Mouse (Mus musculus): ENCODE measurements around the gene Rcbtb2. TPM values are rescaled to one million over a fixed set of nuclear protein-coding genes. Genes with fewer than 3 reads are reported as not detected.

Rcbtb2 gene
- total RNA-seq, 1 experiment from 2014 or later = 50.0 TPM

DNA sequence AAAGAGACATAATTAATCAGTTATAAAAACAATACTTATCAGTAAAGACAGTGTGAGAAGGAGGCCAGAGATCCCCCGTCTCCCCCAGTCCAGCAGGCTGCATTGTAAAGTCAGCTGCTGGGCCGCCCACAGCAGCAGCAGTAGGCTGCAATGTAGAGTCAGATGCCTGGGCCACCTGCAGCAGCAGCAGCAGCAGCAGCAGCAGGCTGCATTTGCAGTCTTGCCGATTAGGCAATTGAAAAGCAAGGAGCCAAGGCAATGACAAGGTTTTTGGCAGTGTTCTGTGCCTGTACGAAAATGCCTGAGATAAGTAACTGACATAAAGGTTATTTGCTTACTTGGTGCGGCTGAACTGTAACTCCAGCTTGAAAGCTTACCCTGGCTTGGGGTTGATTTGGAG lies 53.4 kb downstream of the Rcbtb2 start:
- no peak for ATAC-seq (replicated peaks; ENCODE audit: insufficient number of reproducible peaks, low FRiP score, low TSS enrichment, poor library complexity, severe bottlenecking)

DNA sequence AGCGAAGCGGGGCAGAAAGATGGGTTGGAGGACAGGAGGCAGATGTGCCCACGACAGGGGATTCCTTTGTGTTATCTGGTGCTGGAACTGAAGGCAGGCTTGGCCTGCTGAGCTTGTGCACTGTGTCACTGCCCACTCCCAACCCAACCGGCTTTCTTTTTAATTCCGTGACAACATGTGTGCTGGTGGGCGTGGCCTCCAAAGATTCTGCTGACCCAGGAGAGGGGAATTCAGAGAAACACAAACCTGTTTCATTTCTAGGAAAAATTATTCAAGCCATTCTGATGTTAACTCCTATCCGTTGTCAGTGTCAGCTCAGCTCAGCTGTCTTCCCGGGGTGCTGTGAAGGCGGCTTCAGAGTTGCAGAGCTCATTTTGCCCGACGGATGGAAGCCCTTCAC lies 55.1 kb downstream of the Rcbtb2 start:
- ATAC-seq (replicated peaks; ENCODE audit: insufficient number of reproducible peaks, low FRiP score, low TSS enrichment, poor library complexity, severe bottlenecking) = no peak

DNA sequence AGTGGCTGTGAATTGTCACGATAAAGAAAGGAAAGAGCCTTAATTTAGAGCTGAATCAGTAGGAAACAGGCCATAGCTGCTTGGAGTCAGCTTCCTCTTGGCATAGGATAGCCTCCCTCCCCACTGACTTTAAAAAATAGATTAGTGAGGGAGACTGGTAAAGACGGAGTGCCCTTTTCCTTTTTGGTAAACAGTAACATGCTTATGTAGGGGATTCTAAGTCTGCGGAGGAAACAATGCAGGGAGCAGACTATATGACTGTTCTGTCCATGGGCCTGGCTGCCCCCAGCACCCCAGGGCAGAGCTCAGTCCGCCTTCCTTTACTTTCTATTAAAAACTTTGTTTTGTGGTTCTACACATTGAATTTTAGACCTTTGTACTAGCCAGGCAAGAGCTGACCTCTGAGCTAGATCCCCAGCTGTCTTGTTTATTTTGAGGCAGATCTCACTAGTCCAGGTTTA lies 56.4 kb downstream of the Rcbtb2 start:
- ATAC-seq (replicated peaks; ENCODE audit: insufficient number of reproducible peaks, low FRiP score, low TSS enrichment, poor library complexity, severe bottlenecking) = no peak

DNA sequence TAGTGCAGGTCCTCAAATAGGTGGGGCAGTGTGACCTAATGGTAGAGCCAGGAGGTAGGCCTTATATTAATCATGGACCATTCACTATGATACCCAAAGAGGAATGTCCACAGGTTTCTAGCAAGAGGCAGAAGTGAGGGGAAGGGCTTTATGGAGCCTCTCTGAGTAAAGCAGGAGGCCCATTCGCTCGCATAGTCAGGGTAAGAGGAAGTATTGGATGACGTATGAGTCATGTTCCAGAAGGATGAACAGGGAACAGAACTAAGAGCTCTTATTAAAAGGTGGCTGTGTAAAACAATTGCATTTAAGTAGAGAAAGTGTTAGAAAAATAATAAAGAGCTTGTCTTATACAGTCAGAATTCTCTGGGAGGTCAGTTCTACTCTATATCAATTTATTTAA lies 57.8 kb downstream of the Rcbtb2 start:
- ATAC-seq (replicated peaks; ENCODE audit: insufficient number of reproducible peaks, low FRiP score, low TSS enrichment, poor library complexity, severe bottlenecking) = 0 out of 2 replicates have a peak, but pooled peaks have one; percentile 41

DNA sequence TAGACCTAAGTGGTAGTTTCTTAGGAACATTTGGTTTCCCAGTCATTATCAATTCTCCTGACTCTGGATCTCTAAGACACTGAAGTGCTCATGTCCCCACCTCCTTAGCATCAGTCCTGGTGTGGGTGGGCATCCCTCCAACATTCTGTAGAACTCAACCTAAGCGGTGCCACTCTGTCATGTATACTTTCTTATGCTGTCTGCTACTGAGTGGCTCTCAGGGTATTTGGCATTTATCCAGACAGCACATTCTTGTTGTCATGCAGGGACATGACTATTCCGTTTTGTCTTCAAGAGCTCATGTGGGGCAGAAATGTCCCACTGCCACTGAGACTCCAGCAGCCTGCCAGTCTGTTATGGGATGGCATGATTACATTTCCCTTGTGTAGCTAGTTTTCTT lies 58.3 kb downstream of the Rcbtb2 start:
- ATAC-seq (replicated peaks; ENCODE audit: insufficient number of reproducible peaks, low FRiP score, low TSS enrichment, poor library complexity, severe bottlenecking) = no peak

DNA sequence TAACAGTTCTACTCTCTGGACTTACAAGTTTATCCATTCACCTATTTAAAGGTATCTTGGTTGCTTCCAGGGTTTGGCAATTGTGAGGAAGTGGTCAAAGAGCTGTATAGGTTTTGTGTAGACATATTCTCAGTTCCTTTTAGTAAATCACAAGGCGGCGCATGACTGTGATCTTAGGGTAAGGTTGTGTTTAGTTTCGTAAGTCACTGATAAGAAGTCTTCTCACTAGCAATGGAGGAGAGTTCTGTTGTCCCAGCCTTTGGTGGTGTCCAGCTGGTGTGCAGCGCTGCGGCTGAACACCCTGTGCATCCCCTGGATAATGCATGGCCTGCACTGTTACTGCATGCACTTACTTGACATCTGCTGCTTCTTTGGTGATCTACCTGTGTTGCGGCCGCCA lies 64.0 kb downstream of the Rcbtb2 start:
- ATAC-seq (replicated peaks; ENCODE audit: insufficient number of reproducible peaks, low FRiP score, low TSS enrichment, poor library complexity, severe bottlenecking) = 0 out of 2 replicates have a peak, but pooled peaks have one; percentile 50

DNA sequence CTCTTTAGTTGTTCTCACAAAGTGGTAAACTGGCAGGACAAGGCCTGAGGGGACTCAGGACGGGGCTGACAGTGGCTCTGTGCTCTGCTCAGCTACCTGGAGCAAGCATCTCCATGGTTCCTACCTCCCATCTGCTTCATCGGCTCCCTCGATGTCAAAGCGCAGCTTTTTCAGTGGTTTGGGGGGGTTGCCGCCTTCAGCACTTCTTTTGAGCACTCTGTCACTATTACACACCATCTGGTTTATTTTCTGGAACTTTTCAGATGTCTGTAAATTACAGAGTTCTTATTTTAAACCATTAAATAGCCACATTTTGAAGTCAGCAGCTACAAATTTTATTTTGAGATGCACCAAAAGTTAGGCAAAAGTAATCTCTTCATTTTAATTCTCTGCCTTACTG lies 76.2 kb downstream of the Rcbtb2 start:
- no peak for ATAC-seq (replicated peaks; ENCODE audit: insufficient number of reproducible peaks, low FRiP score, low TSS enrichment, poor library complexity, severe bottlenecking)

DNA sequence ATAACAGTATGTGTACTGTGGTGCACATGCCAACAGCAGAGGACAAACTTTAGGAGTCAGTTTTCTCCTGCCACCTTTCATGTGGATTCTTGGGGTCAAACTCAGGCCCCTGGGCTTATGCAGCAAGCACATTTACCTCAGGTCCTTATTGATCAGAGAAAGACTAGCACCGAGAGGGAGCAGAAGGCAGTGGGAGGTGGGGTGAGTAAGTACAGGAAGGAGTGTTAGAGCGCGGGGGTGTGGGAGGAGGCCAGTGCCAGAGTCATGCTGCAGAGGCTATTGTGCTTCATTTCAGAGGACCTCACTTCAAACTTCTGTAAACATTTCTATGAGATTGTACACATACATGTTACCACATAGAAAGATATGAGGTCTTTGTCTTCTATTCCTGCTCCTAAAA lies 78.6 kb downstream of the Rcbtb2 start:
- ATAC-seq (replicated peaks; ENCODE audit: insufficient number of reproducible peaks, low FRiP score, low TSS enrichment, poor library complexity, severe bottlenecking) = no peak

DNA sequence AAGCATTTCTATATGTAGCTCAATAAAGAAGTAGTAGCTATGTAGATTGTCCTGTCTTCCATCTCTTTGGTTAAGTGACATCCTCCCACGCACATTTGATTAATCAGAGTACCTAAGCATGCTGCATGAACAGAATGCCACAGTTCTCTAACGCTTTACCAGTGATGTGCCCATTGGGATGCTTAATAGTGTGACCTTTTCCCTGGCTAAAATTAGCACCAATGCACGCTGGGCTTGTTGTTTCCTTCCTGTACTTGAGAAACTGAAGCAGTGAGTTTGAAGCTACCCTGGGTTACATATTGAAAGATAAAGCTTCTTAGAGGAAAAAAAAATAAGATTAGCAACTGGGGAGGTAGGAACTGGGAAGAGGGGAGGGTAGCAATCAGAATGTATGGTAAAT lies 81.2 kb downstream of the Rcbtb2 start:
- peak; percentile 50; the same call in 1 of the 2 replicates for ATAC-seq (replicated peaks; ENCODE audit: insufficient number of reproducible peaks, low FRiP score, low TSS enrichment, poor library complexity, severe bottlenecking)

DNA sequence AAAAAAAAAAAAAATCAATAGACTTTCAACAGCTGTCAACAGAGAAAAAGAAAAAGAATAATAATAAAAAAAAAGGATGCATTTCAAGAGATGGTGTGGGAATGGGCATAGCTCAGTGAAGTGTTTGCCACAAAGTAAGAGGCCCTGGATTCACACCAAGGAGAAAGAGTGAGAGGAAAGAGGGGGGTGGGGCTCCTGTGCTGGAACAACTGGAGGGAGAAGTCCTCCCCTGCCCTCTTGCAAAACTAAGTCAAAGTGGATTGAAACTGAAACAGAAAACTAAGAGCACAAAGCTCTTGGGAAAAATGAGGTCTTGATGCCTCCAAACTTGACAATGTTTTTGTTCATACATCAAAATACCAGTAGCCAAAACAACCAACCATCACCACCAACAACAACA lies 86.4 kb downstream of the Rcbtb2 start:
- ATAC-seq (replicated peaks; ENCODE audit: insufficient number of reproducible peaks, low FRiP score, low TSS enrichment, poor library complexity, severe bottlenecking) = peak; percentile 79; the same call in 1 of the 2 replicates

DNA sequence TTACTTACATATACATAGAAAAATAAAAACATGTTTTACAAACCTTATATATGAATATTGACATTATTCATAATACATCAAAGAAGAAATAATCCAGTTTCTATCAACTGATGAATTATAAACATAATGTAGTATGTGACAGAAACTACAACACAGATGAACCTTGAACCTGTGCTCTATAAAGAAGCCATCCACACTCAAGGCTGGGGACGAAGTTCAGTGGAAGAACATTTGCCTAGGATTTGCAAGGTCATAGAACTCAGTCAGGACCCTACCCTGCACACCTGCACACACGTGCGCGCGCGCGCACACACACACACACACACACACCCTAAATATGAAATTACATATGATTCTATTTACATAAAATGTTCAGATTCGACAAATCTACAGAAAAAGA lies 87.4 kb downstream of the Rcbtb2 start:
- no peak for ATAC-seq (replicated peaks; ENCODE audit: insufficient number of reproducible peaks, low FRiP score, low TSS enrichment, poor library complexity, severe bottlenecking)

DNA sequence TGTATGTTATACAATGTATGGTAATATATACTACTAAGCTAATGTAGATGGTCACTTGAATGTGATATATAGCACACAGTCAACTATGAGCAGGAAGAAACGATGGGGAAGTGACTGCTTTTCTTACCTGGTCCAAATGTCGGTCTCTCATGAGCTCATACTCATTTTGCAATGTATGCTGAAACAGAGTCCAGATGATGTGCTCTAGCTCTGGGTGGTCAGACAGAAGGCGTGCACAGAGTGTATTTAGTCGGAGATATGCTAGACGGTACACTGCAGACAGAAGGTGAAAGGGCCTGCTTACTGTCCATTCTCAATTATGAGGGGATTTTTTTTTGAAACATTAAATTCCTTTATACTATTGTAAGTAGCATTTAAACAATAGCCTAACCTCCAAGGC lies 88.6 kb downstream of the Rcbtb2 start:
- no peak; the same call in 1 of the 2 replicates for ATAC-seq (replicated peaks; ENCODE audit: insufficient number of reproducible peaks, low FRiP score, low TSS enrichment, poor library complexity, severe bottlenecking)

DNA sequence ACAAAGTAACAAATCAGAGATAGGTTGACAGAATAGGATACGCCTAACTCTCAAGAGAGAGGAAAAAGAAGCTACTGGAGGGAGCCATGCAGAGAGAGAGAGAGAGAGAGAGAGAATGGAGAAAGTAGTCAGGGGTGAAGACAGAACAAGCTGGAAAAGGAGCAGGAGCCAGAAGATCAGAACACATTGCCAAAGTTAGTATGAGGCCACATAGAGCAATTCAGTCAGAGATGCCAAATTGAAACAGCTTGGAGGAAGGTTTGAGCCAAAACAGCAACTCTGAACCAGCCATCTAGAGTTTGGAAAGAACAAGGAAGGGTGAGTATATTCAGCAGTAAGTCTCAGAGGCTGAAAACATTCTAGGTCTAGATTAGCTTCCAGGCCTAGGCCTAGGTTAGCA lies 94.2 kb downstream of the Rcbtb2 start:
- ATAC-seq (replicated peaks; ENCODE audit: insufficient number of reproducible peaks, low FRiP score, low TSS enrichment, poor library complexity, severe bottlenecking) = no peak

DNA sequence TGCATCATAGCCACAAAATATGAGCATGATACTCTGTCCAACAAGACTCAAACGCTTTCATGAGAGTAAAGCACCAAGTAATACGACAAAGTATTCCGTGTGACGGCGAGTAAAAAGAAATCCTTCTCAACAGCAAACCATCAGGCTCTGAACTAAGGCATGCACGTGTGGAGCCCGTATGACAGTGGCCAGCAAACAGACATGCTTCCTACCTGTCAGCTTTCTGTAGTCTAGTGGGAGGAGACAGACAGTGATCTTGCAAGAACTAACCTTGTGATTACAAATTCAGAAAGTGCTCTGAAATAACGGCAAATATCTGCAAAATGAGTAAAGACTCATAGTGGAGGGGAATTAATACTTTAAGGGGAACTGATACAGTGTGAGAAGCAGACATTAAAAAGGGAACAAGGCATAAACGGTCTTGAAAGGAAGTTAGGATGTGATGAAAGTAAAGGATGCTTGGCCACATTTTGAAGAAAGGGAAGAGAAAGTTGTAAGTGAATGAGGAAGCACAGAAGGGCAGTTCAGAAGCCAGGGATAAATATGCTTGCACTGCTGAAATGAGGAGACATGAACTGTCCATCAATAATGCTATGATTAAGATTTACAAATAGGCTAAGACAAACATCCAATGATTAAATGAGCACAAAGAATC lies 99.6 kb downstream of the Rcbtb2 start:
- ATAC-seq (replicated peaks; ENCODE audit: insufficient number of reproducible peaks, low FRiP score, low TSS enrichment, poor library complexity, severe bottlenecking) = peak; percentile 96

DNA sequence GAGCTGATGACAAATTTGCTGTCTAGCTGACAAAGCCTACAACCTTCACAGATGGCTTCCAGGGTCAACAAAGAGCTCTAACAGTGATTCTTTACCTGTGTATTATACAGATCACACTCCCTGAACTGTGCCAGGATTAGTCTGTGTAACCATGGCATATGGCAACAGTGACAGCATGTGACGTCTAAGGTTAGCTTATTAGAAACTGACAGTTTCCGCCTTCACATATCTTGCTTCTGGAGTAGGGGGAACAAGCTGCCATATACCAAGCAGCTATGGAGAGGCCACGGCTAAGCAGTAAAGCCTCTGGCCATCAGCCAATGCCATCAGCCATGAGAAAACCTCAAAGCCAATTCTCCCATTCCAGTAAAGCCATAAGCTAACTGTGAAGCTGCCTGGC lies 103.5 kb downstream of the Rcbtb2 start:
- ATAC-seq (replicated peaks; ENCODE audit: insufficient number of reproducible peaks, low FRiP score, low TSS enrichment, poor library complexity, severe bottlenecking) = no peak

DNA sequence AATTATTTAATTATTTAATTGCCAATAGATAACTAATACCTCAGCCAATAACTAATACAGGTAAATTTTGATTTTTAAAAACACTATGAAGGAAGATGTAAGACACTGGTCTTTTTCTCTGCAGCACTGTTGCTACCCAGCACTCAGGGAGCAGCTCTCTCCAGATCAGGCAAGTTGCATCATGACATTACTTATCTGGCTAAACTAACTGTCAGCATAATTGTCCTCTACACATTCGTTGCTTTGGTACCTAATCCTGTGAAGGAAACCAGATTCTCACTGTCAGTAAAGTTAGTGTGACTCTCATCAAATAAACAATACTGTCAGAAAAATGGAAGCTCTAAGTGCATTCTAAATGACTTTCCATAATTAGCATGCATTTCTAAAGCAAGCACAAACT lies 104.0 kb downstream of the Rcbtb2 start:
- ATAC-seq (replicated peaks; ENCODE audit: insufficient number of reproducible peaks, low FRiP score, low TSS enrichment, poor library complexity, severe bottlenecking) = no peak

DNA sequence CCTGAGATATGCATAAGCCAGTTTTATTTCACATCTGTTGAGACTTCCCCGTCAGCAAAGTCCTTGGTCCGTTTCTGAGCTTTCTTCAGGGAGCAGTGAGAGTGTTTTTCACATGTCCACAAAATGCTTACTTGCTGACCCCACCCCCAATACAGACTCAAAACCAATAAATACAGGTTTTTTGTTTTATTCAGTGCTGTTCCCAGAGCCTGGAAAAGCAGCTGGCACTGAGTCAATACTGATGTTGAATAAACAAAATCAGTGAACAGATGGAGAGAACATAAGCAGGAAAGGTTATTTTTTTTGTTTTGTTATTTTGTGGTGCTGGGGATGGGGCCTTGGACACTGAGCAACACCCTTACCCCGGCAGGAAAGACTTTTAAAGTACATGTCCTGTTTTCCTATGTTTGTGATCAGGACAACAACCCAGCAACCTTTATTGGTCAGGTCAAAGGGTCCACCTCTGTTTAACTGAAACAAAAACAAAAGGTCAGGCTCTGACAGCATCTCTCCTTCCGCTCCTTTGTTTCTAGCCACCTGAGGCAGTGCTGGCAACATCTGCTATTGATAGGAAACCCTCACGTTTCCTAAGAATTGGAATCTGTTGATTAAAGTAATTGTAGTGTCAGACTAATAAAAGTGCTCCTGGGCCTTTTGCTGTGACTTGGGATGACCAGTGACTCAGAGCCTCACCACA lies 108.6 kb downstream of the Rcbtb2 start:
- ATAC-seq (replicated peaks; ENCODE audit: insufficient number of reproducible peaks, low FRiP score, low TSS enrichment, poor library complexity, severe bottlenecking) = no peak

DNA sequence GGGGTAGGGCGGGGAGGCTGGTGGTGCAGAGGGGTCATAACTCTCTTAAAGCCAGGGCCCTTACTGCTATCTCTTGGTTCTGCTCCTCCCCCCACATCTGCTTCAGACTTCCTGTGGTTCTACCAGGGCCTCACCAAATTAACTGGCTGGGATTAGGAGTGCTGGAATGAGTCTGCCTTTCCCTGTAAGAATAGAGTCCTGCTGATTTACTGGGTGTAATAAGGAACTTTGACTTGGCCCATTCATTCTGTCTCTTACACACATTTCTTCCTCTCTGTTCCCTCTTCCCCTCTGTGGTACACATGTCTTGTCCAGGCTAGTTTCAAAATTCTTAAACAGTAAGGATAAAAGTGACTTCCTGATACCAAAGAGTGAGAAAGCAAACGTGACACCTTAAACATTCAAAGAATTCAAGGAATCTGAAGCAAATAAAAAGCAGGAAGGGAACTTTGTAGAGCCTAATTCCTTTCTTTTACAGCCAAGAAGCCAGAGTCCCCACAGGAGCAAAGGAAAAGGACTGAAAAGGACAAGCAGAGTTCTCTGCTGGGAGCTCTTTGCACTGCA lies 111.7 kb downstream of the Rcbtb2 start:
- no peak for ATAC-seq (replicated peaks; ENCODE audit: insufficient number of reproducible peaks, low FRiP score, low TSS enrichment, poor library complexity, severe bottlenecking)

DNA sequence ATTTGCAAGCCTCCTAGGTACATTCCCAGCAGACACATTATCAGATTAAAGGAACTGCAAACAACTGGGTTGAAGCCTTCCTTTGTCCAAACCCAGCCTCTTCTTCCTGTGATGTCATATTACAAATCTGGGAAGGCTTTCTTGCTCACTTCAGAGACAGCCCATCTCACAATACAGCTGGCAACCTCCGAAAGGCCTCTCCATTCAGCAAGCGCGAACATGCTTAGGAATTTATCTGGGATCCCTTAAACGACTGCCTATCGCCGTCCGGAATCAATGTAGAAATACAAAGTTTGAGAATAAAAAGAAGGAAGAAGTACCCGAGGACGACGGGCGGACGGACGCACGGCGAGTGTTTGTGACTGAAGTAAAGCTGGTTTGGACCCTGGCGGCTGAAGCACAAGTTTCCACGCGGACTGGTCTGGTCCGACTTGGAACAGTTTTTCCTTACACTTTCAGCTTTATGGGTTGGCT lies 115.0 kb downstream of the Rcbtb2 start, which contains the start of gene Lpar6:
Lpar6 (plus strand) TSS at position 48 of the 474 bp plus-strand sequence.
- ATAC-seq (replicated peaks; ENCODE audit: insufficient number of reproducible peaks, low FRiP score, low TSS enrichment, poor library complexity, severe bottlenecking) = peak; percentile 81

Data from monocyte, adult 5-6 weeks (primary cell).